Mouse (Mus musculus) cerebral cortex, adult 2 months (tissue): Measurements from ENCODE around the gene Dpep1.

ENCODE experiments used
- WGBS: fragments of 180-500 bp; shearing (Covaris S2); methylation state at CpG from one replicate; pipeline ENCODE4 v1.1.7; 2018; 5-methylcytosine and 5-hydroxymethylcytosine counted together

Gene Dpep1

DNA sequence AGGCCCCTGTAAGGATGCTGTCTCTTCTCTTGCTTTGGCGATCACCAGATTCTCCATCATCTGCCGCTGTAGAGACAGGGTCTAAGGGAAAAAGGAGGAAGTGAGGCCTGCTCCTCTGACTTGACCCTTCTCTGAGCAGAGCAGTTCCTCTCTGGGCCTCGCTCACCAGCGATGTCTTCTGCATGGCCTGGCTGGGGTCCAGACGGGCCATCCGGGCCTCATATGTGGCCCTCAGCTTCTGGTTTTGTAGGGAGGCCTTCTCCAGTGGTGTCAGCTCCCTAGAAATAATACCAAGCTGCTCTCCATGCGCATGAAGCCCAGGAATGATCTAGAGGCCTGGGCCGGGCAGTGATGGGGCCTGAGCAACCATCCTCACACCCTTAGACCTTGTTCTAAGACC, 62.6 kb downstream of the Dpep1 start:
- 88% methylated on average over 8 of the region's 8 CpGs for WGBS

DNA sequence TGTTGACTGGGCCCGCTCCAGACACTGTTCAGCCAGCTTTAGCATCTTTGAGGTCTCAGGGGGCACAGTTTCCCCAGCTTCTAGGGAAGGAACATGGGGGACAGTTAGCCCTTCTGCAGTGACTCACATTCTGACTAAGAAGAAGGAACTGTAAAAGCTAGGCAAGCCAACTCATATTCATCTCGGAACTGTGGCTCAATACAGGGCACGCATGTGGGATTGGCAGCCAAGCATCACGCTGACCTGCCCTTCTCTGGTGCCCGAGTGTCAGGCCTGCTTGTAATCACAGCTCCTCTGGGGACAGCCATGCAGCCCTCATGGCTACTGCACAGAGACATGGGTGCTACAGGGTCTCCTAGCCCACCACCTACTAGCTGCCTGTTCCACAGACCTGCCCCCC, 64.9 kb downstream of the Dpep1 start:
- WGBS = 86% methylated on average over 5 of the region's 5 CpGs
